Mouse (Mus musculus): ENCODE measurements around the gene Serhl.

Gene Serhl

DNA sequence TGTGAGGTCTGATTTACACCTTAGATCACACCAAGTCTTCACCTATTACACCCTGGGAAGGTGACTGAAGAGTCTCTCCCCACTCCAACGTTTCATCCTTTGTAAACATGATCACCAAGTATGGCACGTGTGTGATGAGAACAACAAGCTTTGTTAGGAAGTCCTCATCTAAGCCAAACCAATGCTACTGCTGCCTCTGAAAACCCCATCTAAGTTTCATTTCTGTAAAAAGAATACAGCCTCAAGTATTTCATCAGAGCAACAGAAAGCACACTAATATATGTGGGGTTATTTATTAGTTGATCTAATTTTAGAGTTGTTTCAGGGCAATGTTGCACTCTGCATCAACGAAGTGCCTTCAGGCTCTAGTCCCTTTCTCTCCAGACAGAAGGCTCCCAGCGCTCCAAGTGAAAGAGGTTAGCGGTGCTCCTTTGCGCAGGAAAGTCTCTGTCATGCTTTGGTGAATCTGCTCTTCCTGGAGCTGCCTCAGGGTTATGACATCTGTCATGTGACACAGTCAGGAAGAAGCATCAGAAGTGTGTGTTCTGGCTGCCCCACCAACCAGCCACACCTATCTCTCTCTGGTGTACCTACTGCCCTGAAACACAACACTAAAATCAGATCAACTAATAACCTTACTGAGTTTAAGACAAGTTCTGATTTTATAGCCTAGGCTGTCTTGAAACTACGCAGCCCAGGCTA lies 40.4 kb downstream of the Serhl start:
- DNase-seq = no peak

DNA sequence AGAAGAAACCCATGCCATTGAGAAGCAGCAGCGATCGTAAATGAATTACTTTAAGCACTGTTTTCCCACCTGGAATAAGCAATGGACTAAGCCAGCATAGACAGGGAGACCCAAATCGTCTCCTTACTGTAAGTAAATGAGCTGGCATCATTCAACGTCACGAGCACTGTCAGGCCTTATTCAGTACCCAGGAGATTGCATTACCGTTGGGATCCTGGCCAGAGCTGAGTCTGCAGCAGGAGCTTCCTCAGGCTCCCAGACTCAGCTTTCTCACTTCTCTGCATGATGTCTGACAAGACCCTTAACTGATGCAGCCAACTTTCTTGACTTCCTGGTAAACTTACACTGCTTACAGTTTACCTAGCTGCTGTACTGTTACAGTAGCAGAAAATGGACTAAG lies 45.4 kb downstream of the Serhl start:
- DNase-seq = no peak

DNA sequence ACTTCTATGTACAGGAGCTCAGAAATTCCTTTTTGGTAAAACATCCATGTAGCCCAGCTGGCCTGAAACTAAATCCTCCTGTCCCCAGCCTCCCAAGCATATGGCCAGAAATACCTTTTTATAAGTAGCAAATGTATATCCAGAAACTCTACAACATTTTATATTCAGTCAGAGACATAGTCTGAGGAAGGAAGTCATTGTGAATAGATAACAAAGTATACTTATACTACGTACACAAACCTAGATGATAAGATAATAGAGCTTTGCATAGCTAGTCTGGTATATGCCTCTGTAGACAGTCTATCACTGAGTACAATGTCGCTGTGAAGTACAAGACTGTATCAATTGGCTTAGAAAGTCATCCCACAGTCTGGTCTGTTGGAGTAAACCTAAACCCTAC lies 46.3 kb downstream of the Serhl start:
- no peak for DNase-seq

DNA sequence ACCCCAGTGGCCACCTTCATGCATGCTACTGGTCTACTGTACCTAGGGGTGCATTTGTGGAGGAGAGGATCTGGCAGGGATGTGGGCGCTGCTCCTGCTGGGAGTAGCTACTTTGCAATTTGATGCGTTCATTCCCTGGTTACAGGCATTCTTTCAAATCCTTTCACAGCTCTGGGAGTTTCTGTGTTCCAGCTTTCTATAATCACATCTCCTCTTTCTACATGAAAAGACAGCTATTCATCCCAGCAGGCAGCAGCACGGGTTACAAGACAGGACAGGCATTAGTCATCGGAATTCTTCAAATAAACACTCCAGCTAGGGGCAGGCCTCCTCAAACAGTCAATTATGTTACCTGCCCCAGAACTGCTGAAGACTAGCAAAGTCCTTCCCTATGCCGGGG lies 53.6 kb downstream of the Serhl start:
- no peak for DNase-seq

DNA sequence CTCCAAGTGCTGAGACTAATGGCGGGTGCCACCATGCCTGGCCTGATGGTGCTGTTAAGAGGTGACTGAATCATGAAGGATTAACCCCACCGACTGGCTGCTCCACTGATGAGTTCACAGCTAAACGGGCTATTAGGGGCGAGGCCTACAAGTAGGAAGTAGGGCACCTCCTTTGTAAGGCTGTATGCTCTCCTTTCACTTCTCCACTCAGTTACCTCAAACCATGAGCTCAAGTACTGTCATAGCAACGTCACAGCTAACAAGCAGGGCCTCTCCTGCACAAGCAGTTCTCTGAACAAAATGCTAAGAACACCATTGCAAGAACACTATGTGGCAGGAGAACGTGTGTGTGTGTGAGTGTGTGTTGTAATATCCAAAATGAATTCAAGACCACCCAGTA lies 56.2 kb downstream of the Serhl start:
- no peak for DNase-seq

DNA sequence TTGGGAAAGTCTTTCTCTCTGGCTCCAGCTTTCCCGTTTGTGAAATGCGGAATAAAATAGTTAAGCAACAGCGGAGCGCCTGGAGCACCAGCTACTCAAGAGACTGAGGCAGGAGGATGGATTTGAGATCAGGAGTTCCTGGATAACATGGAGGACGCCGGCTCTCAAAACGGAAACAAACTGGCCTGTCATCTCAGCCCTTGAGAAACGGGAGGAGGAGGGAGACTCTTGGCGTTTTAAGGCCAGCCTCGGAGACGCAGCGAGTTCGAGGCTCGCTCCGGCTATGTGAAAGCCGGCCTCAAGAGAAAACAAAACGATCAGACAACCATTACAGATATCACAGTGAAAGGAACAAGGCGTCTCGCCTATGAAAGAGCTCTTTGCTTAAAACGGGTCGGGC lies 59.1 kb downstream of the Serhl start:
- DNase-seq = no peak

DNA sequence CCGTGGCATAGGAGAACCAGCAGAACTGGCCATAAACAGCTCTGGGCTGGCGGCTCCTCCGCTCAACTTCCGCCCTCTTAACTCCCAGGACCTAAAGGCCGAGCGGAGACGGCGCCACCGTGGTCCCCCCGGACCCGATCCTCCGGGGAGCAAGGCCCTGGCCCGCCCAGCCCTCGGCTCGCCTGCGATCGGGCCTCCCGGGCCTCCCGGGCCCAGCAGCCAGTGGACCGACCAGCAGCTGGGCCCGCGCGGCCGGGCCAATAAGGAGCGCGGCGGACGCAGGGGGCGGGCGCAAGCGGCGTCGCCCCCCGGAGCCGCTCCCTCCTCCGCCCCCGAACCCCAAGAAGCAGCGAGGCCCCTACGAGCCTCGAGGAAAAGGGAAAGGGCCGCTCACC lies 59.5 kb downstream of the Serhl start:
- DNase-seq = no peak

DNA sequence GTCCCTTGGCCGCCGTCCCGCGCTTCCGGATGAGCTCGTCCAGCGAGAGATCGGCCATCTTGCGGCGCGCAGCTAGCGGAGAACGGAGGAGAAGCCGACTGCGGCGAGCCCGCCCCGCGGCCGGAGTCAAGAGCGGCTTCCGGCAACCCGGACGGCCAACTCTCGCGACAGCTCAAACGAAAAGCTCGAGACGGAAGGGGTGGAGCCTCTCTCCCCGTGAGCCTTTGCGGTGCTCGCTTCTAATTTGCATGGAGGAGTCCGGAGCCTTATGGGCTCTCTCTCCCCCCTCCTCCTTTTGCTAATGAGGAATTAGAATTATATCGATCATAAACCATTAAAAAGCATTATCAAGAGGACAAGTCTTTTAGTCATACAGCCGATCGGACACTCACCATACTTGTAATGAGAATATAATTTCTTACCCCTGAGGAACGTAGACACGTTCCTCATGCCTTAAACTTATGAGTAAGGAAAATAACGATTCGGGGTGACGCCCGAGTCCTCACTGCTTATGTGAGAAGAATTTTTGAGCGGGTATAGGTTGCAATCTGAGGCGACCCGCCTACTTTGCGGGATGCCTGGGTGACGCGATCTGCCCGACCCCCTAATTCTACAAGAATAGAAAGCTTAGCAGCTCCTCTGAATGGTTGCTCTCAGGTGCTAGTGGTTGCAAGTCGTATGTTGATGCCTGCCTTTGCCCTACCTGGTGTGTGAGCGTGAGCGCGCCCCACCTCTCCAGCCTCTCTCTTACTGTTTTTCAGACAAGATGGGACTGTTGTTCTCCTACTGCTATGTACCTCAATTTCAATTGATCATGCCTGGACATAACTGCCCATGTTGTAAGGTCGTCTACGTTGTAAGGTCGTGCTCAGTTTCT lies 60.1 kb downstream of the Serhl start, which contains the start of gene Poldip3:
Gene Poldip3 (minus strand): TSS at position 189 of the 877 bp plus-strand sequence.
- DNase-seq = peak; percentile 99

DNA sequence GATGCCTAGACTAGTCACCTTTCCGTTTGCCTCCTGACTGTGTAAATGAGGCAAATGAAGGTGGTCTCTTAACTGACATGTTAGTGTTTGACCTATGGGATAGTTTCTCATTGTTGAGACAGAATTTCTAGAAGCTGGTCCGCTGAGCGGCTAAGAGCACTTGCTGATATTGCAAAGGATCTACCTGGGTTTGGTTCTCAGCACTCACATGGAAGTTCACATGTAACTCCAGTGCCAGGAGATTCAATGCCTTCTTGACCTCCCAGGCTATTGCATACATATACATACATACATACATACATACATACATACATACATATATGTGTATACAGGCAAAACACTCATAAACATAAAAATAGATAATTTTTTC lies 60.8 kb downstream of the Serhl start:
- DNase-seq = no peak

DNA sequence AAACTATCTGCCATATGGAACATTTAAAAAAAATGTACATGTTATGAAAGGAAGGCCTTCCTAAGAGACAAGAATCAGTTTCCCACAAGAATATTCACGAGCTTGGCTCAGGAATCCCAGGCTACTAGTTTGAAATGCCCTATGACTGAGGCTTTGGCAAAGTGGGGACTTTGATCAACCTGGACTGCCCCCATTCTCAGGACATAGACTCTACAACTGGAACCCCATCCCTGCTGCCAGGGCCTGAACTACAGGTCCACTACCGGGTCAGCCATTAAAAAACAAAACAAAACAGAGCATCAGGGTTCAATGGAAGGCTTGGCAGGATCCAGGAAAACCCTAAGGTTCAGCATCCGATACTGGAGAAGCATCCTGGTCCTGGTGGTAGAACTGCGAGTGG lies 61.4 kb downstream of the Serhl start:
- DNase-seq = no peak

DNA sequence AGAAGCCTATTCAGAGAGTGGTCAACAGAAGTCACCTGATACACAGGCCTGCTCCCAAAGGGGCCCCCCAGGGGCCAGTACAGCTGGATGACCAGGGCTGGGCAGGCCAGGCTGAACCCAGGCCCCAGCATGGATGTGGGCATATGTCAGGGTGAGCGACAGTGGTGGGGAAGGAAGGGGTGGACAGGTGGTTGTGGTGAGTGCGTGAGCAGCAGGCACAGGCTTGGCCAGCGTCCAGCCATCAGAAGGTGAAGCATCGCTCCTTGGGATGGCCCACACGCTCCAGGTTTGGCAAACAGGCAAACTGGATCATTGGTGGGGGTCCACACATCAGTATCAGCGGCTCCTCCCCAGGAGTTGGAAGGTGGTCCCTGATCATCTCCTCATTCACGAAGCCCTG lies 65.0 kb downstream of the Serhl start:
- no peak for DNase-seq

DNA sequence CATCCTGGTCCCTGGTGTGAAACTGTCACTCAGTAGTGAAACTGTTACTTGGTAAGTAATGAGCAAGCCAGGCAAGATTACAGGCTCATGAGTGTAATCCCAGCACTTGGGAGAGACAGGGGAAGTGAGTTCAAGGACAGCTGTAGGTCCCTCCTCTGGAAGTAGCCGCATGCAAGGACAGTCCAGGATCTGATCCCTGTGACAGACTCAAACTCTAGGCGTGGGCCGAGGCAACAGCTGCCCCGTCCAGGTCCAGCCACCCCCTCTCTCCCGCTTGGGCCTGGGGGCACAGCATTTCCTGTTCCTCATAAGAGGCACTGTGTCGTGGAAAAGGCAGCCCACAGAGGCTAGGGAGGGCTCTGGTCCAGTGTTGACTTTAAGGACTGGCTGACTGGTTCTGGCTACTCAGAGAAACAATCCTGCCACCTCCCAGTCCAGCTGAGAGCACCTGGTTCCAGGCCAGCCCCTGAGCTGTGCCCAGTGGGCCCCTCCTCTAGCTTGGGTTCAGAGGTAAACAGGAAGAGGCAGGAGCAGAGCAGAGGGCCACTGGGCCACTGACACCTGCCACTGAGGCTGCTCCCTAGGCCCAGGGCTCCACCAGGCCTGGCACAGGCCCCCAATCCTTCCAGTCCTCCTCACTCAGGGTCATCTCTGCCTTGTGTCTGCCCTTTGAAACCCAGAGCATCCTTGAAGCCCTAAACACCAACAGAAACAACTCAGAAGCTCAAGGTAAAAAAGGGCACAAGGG lies 66.5 kb downstream of the Serhl start:
- no peak for DNase-seq

DNA sequence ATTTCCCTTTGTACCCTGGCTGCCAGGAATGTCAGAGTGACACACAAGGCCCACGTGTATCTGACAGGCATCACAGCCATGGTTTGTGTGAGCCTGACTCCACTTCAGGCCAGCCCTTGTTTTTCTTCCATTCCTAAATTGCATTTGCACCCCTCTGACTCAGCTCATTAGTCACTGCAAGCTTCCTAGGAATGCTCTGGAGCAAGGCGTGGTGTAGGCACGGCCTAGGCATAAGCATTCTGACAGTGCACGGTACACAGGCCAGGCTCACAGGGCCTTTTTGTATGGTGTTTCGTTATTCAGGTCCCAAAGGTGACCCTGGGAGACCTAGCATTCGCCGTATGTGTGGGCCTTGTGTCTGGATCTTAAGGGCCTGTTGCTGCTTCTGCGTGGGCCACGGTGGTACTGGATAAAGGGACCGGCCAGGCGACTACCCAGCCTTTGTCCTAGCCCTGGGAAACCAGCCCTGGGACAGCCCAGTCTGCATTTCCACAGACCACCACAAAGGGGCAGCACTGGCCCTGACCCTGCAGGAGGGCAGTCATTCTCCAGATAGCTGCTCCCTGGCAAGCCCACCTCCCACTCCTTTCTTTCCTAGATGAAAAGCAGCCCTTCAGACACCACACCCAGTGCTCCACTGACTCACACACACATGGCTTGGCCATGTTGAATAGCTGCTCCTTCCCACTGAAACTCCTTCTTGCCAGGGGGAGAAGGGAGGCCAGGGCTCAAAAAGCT lies 67.8 kb downstream of the Serhl start:
- peak; percentile 50 for DNase-seq

DNA sequence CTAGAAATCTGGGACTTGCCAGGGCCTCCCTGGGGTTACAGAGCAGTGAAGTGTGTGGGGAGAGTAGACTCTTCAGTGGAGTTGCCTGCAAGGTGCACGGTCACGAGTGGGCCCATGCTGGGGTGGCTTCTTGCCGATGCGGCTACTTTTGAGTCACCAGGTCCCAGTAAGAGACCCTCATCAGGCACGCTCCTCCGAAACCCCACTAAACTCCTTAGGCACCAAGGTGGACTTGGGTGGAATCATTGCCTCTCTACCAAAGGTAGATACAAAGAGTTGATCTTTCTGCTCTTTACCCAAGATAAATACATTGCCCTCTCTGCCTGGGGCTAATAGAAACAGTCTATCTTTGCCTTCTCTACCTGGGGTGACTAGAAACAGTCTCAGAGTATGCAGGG lies 68.4 kb downstream of the Serhl start:
- DNase-seq = no peak

DNA sequence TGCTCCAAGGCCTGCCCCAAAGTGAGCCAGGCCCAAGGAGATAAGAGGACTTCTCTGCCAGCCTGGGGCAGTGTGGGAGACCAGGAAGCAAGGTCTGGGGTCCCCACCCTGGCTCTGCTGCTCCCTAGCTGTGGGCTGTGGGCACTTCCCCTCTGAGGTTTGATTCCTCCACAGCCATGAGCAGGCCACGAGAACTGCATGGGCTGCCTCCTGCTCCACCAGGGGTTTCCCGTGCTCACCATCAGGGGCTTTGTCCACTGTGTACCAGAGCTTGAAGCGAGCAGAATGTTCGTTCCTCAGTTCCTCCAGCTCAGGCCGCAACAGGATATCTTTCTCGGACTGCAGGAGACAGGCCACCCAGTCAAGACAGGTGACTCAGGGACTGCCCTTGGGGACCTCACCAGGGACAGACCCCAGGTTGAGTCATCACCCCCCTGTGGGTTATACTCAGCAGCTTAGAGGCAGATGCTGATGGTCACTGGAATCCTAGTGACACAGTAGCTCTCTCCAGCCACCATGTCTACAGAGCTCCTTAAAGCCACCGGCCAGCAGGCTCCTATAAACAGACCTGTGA lies 69.4 kb downstream of the Serhl start:
- DNase-seq = no peak

DNA sequence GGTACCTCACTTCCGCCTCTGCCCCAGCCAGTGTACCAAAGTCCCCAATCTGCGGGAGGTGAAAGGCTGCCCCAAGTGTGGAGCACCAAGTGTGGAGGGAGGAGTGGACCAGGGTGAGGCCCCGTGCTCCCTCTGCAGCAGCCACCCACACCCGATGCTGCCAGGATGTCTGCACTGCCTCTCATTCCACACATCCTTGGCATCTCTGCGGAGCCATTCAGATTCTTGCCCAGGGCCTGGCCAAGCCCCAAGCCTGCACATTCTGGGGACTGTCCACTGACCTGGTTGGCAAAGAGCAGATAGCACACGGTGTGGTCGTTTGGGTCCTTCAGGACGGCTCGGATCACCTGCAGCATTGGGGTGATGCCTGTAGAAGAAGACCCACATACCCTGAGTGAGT lies 70.5 kb downstream of the Serhl start:
- no peak for DNase-seq

DNA sequence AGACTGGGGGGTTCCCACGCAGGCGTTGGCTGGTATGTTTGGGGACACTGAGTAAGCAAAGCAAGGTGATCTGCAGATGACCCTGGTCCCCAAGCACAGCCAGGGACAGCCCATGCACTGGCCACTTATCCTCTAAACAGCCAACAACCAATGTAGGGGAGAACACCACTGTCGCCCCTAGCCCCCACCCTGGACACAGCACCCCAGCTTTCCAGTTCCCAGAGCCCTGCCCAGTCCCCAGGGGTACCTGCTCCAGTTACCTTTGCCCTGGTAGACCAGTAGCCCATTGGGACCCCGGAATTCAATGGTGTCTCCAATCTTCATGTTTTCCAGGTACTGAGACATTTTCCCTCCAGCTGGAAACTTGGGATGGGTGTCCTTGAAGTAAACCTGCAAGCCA lies 71.3 kb downstream of the Serhl start:
- no peak for DNase-seq

DNA sequence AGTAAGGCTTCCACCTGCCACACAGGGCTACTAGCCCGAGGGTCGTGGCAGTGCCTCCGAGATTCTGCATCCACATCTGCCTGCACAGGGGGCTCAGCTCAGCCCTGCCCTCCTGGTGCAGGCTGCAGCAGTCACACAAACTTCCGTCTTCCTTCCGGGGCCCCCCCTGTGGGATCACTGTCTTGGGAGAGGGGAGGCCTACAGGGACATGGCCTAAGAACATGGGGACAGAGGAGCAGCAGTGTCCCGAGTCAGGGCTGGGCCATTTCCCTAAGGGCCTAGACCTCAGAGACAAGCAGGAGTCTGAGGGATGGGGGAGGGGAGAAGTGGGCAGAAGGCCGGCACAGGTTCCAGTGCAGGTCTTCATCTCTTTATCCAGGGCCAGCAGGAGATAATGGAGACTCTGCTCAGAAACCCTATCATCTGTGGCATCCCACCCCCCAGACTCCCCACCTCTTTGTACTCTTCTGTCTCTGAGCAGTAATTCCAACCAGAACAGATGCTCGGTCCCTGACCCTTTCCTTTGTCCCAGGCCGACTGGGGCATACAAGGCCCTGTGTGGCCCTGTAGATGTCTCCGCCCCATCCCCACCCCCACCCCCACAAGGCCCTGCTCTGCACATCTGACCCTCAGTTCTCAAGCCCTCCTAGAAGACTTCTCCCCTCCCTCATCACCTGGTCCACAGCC lies 71.9 kb downstream of the Serhl start:
- DNase-seq = no peak

DNA sequence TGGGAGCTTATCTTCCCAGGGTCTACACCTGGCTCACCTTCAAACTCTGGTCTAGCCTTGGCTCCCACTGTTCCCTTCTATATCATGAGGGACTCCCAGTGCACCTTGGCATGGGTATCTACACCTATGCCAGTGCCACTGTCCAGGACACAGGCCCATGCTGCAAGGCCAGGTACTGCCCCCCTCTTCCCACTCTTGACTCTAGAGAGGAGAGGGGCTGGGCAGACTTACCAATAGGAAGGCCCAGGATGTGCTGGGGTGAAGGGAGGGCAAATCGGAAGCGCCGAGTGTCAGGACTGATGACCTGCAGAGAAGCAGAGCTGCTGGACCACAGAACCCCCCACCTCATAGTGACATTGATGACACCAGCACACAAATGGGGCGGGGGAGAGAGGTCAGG lies 72.7 kb downstream of the Serhl start:
- no peak for DNase-seq

DNA sequence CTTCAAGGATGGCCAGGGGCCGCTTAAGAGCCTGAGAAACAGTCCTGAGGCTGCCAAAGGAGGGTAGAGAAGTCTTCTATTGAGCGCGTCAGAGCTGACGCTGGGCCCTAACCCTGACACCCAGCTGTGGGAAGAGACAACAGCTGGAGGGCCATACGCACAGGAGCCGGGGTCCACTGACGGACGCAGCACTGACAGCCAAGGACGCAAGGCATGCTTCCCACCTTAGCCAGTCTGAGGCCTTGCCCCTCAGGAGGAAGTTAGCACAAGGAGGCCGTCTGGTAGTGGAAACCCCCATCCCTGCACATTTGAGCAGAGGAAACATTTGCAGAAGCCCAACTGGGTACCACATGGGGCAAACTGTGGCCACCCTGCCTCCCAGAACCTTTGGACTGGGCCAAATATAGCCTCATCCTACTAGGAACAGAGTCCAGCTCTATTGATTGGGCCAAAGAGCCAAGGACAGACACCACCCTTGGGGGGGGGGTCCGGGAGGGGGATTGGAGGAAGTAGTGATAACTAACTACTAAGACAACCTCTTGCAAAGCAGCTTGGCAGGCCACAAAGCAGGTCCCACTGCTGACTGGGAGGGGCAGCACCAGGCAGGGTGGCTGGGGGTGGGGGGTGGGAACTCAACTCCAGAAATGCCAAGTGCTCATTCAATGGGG lies 73.6 kb downstream of the Serhl start:
- no peak for DNase-seq

DNA sequence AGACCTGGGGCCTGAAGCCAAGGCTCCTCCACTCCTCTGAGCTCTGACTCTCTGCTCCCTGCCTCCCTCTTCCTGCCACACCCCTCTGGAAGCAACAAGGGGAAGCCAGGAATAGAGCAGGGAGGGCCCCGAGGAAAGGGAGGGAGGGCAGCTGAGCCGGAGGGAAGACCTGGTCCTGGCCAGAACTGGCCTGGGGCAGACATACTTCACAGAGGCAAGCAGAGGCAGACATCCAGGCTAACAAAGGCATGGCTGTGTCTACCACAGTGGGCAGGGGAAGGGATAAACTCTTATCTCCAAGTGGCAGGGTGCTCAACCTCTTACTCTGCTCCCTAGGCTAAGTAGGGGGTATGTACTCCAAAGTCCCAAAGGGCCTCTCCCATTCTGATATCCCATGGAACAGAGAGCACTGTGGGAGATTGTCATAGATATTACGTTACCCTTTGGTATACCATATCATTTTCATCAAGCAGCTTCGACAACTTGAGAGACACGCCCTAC lies 75.7 kb downstream of the Serhl start:
- no peak for DNase-seq

Measured in retina, postnatal 1 day (tissue).